14 mouse cellular contexts compared by ENCODE assay signal in the genomic region with DNA sequence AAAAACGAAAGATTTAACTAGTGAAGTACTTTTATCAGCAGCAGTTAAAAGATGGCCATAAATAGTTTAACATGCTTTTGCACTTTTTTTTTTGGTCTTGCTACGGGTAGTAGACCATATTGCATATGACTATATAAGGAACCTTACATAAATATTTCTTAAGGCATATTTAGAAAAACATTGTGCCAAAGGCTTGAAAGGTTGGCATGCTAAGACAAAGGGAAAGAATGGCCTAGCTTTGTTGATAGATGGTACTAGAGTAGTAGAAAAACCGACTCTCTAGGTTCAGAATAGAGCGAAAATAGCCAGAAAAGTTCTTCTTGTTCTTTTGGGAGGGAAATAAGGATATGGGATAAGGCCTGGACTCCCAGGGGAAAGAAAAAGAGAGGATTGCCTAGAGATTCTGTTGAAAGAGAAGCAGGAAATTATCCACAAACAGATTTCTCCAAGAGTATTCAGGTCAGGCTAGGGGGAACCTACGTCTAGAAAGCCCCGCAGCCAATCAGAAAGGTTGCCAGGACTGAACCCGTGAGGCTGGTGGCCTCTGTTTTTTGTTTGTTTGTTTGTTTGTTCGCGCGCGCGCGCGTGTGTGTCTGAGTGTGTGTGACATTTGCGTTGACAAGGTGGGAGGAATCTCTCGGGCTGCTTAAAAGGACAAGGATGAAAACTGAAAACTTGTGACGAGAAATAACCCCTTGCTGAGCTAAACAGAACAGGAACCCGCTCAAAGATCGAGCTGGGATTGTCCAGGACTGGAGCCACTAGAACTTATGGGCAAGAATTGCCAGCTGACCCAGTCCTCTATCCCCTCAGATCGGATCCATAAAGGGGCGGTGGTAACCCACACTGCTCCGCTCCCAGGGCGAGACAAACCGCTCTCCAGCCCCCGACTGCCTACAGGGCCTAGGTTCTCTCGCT. TPM values are rescaled to one million over a fixed set of nuclear protein-coding genes. Genes with fewer than 3 reads are reported as not detected.
DNase-seq lines count a peak whose midpoint lies in the region; ATAC-seq and TF ChIP-seq lines count a peak whose summit lies in the region.
"Had no signal": no experiment of that assay in that cellular context is flagged by ENCODE, and none has a peak within 500 bp of the region (broad histone marks: within the 10 kb centered on the region; RNA-seq: fewer than 3 reads in every experiment).

No protein-coding gene starts in this region.

- TF ChIP-seq POLR2A in cerebellum, adult 2 months (IDR thresholded peaks at IDR 0.05; ENCODE audit: borderline replicate concordance, insufficient read depth, low read length), result no peak

- peaks cover 98% of the 10 kb centered on the region for H3K27me3 ChIP-seq in heart, embryonic 10.5 days (ENCODE audit: insufficient read depth, poor library complexity, severe bottlenecking)
- H3K27me3 ChIP-seq in midbrain, embryonic 10.5 days (ENCODE audit: low read depth, poor library complexity, severe bottlenecking), result peaks cover 100% of the 10 kb centered on the region
- peaks cover 80% of the 10 kb centered on the region for H3K27me3 ChIP-seq in midbrain, embryonic 15.5 days (replicated peaks)
- H3K27me3 ChIP-seq in forebrain, postnatal 0 days (ENCODE audit: insufficient read depth, low read length), result peaks cover 79% of the 10 kb centered on the region
- H3K27me3 ChIP-seq in cerebellum, adult 2 months (ENCODE audit: control insufficient read depth, insufficient read depth, low read length), result peaks cover 24% of the 10 kb centered on the region; the same call in 1 of the 2 replicates

- no peak overlapping the region for H3K4me2 ChIP-seq in midbrain, embryonic 15.5 days
- H3K4me2 ChIP-seq in forebrain, postnatal 0 days (ENCODE audit: low read depth), result no peak overlapping the region

- no peak overlapping the region for H3K9ac ChIP-seq in midbrain, embryonic 15.5 days
- no peak overlapping the region for H3K9ac ChIP-seq in forebrain, postnatal 0 days
- H3K9ac ChIP-seq: liver, postnatal 0 days had no signal

- H3K4me3 ChIP-seq in heart, embryonic 10.5 days, result no peak overlapping the region
- peak overlapping the region; percentile 34 for H3K4me3 ChIP-seq in midbrain, embryonic 10.5 days
- H3K4me3 ChIP-seq in midbrain, embryonic 15.5 days, result no peak overlapping the region
- H3K4me3 ChIP-seq in forebrain, postnatal 0 days (ENCODE audit: low read depth, low read length), result no peak overlapping the region
- no peak overlapping the region for H3K4me3 ChIP-seq in cerebellum, adult 2 months (replicated peaks; ENCODE audit: insufficient read depth, low read depth, low read length)
- H3K4me3 ChIP-seq: left cerebral cortex, adult 2 months had no signal

- no peak for ATAC-seq in midbrain, embryonic 15.5 days (replicated peaks)
- no peak for ATAC-seq in forebrain, postnatal 0 days
- ATAC-seq: intestine, postnatal 0 days; liver, postnatal 0 days had no signal

- peaks cover 10% of the 10 kb centered on the region; the same call in 1 of the 2 replicates for H3K4me1 ChIP-seq in heart, embryonic 10.5 days
- peaks cover 52% of the 10 kb centered on the region for H3K4me1 ChIP-seq in midbrain, embryonic 10.5 days
- H3K4me1 ChIP-seq in midbrain, embryonic 15.5 days, result peaks cover 8% of the 10 kb centered on the region; the same call in 1 of the 2 replicates
- no peaks in the 10 kb centered on the region for H3K4me1 ChIP-seq in forebrain, postnatal 0 days (ENCODE audit: insufficient read depth)
- H3K4me1 ChIP-seq in cerebellum, adult 2 months (ENCODE audit: control insufficient read depth, insufficient read depth, low read length), result no peaks in the 10 kb centered on the region

- TF ChIP-seq CTCF in forebrain, postnatal 0 days (IDR thresholded peaks at IDR 0.05; ENCODE audit: low read depth), result no peak
- TF ChIP-seq CTCF in cerebellum, adult 2 months (IDR thresholded peaks at IDR 0.05; ENCODE audit: borderline replicate concordance, insufficient read depth, low read depth, low read length), result no peak

- DNase-seq in heart, embryonic 10.5 days (ENCODE audit: low spot score), result peak; percentile 76
- DNase-seq in heart, postnatal 14 days, result no peak
- peak; percentile 55 for DNase-seq in midbrain, embryonic 10.5 days (ENCODE audit: low spot score)
- DNase-seq in forebrain, postnatal 0 days, result peak; percentile 47
- DNase-seq in retina, embryonic 14.5 days (ENCODE audit: low spot score), result peak; percentile 60
- no peak for DNase-seq in left cerebral cortex, adult 9 months (ENCODE audit: low spot score in 2 of 2)
- DNase-seq in cerebellum, adult 2 months, result no peak
- DNase-seq: adrenal gland, postnatal 14 days; cerebellum, adult 18-20 months; liver, postnatal 0 days; thymus, postnatal 36 days had no signal

- intact Hi-C loops in heart, postnatal 14 days (cut with DNase I), result loop anchor here (5.0 kb wide), 1 partner anchor 202 kb away; no protein-coding TSS in a partner anchor

- WGBS in heart, embryonic 10.5 days, result 3% methylated on average over 26 of the region's 26 CpGs
- 2% methylated on average over 26 of the region's 26 CpGs for WGBS in midbrain, embryonic 10.5 days
- WGBS in midbrain, embryonic 15.5 days, result 4% methylated on average over 26 of the region's 26 CpGs
- WGBS in forebrain, postnatal 0 days, result 3% methylated on average over 26 of the region's 26 CpGs
- WGBS in cerebellum, adult 2 months, result 6% methylated on average over 26 of the region's 26 CpGs

- H3K27ac ChIP-seq in heart, embryonic 10.5 days, result no peak overlapping the region
- no peak overlapping the region; the same call in 1 of the 2 replicates for H3K27ac ChIP-seq in midbrain, embryonic 10.5 days (replicated peaks)
- H3K27ac ChIP-seq in midbrain, embryonic 15.5 days, result no peak overlapping the region
- no peak overlapping the region for H3K27ac ChIP-seq in forebrain, postnatal 0 days (ENCODE audit: low read depth, low read length)
- H3K27ac ChIP-seq in cerebellum, adult 2 months (ENCODE audit: insufficient read depth, low read length), result no peak overlapping the region
- H3K27ac ChIP-seq: left cerebral cortex, adult 2 months had no signal

- H3K9me3 ChIP-seq in heart, embryonic 10.5 days, result no peaks in the 10 kb centered on the region
- no peaks in the 10 kb centered on the region for H3K9me3 ChIP-seq in midbrain, embryonic 10.5 days (replicated peaks)
- no peaks in the 10 kb centered on the region for H3K9me3 ChIP-seq in midbrain, embryonic 15.5 days
- H3K9me3 ChIP-seq in forebrain, postnatal 0 days (ENCODE audit: low read length), result no peaks in the 10 kb centered on the region

- no peaks in the 10 kb centered on the region for H3K36me3 ChIP-seq in heart, embryonic 10.5 days
- H3K36me3 ChIP-seq in midbrain, embryonic 10.5 days, result no peaks in the 10 kb centered on the region
- H3K36me3 ChIP-seq in midbrain, embryonic 15.5 days (replicated peaks), result no peaks in the 10 kb centered on the region
- no peaks in the 10 kb centered on the region for H3K36me3 ChIP-seq in forebrain, postnatal 0 days (ENCODE audit: insufficient read depth)

RNA-seq across cellular contexts. Expression of a gene that starts 9.6 kb away (rescaled TPM):
- polyA plus RNA-seq in heart, embryonic 10.5 days (2016; fragmentation: Nextera tagmentation; extraction: Ambion mirVana), result 0.10 TPM in 1 of 2 replicates, not detected in the other
- not detected for total RNA-seq in heart, postnatal 14 days (2021)
- polyA plus RNA-seq in midbrain, embryonic 10.5 days (2016; fragmentation: Nextera tagmentation; extraction: Ambion mirVana), result 6.5 and 10.5 TPM in 2 replicates
- 2.1 and 3.8 TPM in 2 replicates for polyA plus RNA-seq in midbrain, embryonic 15.5 days (2015; fragmentation: Nextera tagmentation; extraction: Ambion mirVana)
- 2.6 and 8.4 TPM in 2 replicates for total RNA-seq in forebrain, postnatal 0 days (2014; rRNA removed)
- 0.19 and 0.50 TPM in 2 replicates for polyA plus RNA-seq in forebrain, postnatal 0 days (2015; fragmentation: Nextera tagmentation; extraction: Ambion mirVana)
- not detected in 2 replicates for polyA plus RNA-seq in cerebellum, adult 2 months (2012; rRNA removed)
- total RNA-seq: adrenal gland, postnatal 14 days had no signal
- polyA plus RNA-seq: intestine, postnatal 0 days; liver, postnatal 0 days had no signal

Comparison
In these comparisons a context has a peak if more than half of its experiments do, and no peak if none do; other contexts are left out.
1. DNase-seq: peak in heart, embryonic 10.5 days (single experiment), midbrain, embryonic 10.5 days (single experiment), forebrain, postnatal 0 days (single experiment) and retina, embryonic 14.5 days (single experiment); none in heart, postnatal 14 days (0 of 2), left cerebral cortex, adult 9 months (0 of 2) and cerebellum, adult 2 months (0 of 2).